In the genomic region with DNA sequence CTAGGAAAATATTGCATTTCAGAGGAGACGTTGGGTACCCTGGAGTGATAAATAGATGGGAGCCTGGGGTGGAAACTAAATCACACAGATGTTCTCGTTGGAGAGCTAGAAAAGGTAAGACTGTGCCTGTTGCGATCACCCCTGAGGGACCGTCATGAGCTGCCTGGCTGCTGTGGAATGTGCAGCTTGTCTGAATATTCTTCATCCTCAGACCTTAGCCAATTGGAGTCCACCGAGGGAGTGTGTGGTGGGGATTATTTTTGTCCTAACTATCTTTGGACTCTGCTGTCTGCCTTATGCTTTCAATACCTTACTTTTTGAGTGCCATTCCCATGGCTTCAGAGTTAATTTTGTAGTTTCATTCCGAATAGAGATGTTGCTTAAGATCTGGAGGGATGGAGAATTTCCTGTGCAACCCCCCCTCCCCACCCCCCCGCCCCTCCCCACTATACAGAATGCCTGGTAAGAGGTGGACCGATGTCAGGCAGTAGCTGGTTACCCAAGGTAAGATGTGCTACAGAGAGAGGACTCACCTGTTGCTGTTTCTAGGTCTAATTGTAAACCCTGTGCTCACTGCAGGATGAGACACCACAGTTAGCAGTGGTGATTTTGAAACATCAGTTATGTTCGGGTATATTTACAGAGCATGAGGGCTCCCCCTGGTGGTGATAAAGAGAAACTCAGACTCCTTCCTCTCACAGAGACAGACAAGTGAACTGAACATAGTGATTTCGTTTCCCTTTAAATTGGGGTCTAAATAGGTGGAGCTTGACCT, we compare ENCODE assay signal across 9 mouse cellular contexts. TPM values are rescaled to one million over a fixed set of nuclear protein-coding genes. Genes with fewer than 3 reads are reported as not detected.
DNase-seq lines count a peak whose midpoint lies in the region; ATAC-seq and TF ChIP-seq lines count a peak whose summit lies in the region.
"Had no signal": no experiment of that assay in that cellular context is flagged by ENCODE, and none has a peak within 500 bp of the region (broad histone marks: within the 10 kb centered on the region; RNA-seq: fewer than 3 reads in every experiment).

No protein-coding gene starts in this region.

- H3K4me2 ChIP-seq in embryonic facial prominence, embryonic 15.5 days (replicated peaks), result no peak overlapping the region
- peak overlapping the region; percentile 35 for H3K4me2 ChIP-seq in heart, embryonic 12.5 days
- no peak overlapping the region for H3K4me2 ChIP-seq in kidney, embryonic 14.5 days (replicated peaks; ENCODE audit: low read depth, low read length)
- H3K4me2 ChIP-seq in limb, embryonic 14.5 days (replicated peaks; ENCODE audit: low read depth, low read length, severe bottlenecking), result no peak overlapping the region

- no peaks in the 10 kb centered on the region for H3K9me3 ChIP-seq in E14TG2a.4 (ENCODE audit: low read length)
- no peaks in the 10 kb centered on the region for H3K9me3 ChIP-seq in embryonic facial prominence, embryonic 15.5 days (replicated peaks)
- H3K9me3 ChIP-seq in heart, embryonic 12.5 days (replicated peaks), result no peaks in the 10 kb centered on the region
- no peaks in the 10 kb centered on the region for H3K9me3 ChIP-seq in kidney, embryonic 14.5 days (ENCODE audit: control insufficient read depth, low read length)
- H3K9me3 ChIP-seq in limb, embryonic 14.5 days (ENCODE audit: control insufficient read depth, low read length), result no peaks in the 10 kb centered on the region

- no peaks in the 10 kb centered on the region for H3K27me3 ChIP-seq in E14TG2a.4 (ENCODE audit: insufficient read depth, low read length)
- H3K27me3 ChIP-seq in embryonic facial prominence, embryonic 15.5 days, result no peaks in the 10 kb centered on the region
- H3K27me3 ChIP-seq in heart, embryonic 12.5 days (replicated peaks), result no peaks in the 10 kb centered on the region
- no peaks in the 10 kb centered on the region for H3K27me3 ChIP-seq in kidney, embryonic 14.5 days (ENCODE audit: control insufficient read depth, insufficient read depth, low read length)
- no peaks in the 10 kb centered on the region for H3K27me3 ChIP-seq in limb, embryonic 14.5 days (ENCODE audit: control insufficient read depth, insufficient read depth, low read length)

- no peaks in the 10 kb centered on the region for H3K36me3 ChIP-seq in E14TG2a.4 (ENCODE audit: insufficient read depth, low read length)
- H3K36me3 ChIP-seq in embryonic facial prominence, embryonic 15.5 days, result no peaks in the 10 kb centered on the region
- H3K36me3 ChIP-seq in heart, embryonic 12.5 days, result no peaks in the 10 kb centered on the region
- H3K36me3 ChIP-seq in kidney, embryonic 14.5 days (ENCODE audit: control insufficient read depth, insufficient read depth, low read length), result no peaks in the 10 kb centered on the region
- no peaks in the 10 kb centered on the region for H3K36me3 ChIP-seq in limb, embryonic 14.5 days (ENCODE audit: control insufficient read depth, insufficient read depth, low read length)

- no peak overlapping the region for H3K27ac ChIP-seq in embryonic facial prominence, embryonic 15.5 days (replicated peaks)
- H3K27ac ChIP-seq in heart, embryonic 12.5 days (ENCODE audit: poor library complexity, severe bottlenecking), result no peak overlapping the region
- H3K27ac ChIP-seq in kidney, embryonic 14.5 days (ENCODE audit: low read depth, low read length), result no peak overlapping the region
- no peak overlapping the region for H3K27ac ChIP-seq in limb, embryonic 14.5 days (replicated peaks; ENCODE audit: low read depth, low read length)
- H3K27ac ChIP-seq: macrophage had no signal

- no peaks in the 10 kb centered on the region for H3K4me1 ChIP-seq in E14TG2a.4 (replicated peaks; ENCODE audit: low read depth, low read length)
- no peaks in the 10 kb centered on the region for H3K4me1 ChIP-seq in embryonic facial prominence, embryonic 15.5 days
- H3K4me1 ChIP-seq in heart, embryonic 12.5 days (replicated peaks), result peaks cover 16% of the 10 kb centered on the region; the same call in 1 of the 2 replicates
- H3K4me1 ChIP-seq in kidney, embryonic 14.5 days (ENCODE audit: control insufficient read depth, insufficient read depth, low read length), result no peaks in the 10 kb centered on the region
- H3K4me1 ChIP-seq in limb, embryonic 14.5 days (ENCODE audit: control insufficient read depth, insufficient read depth, low read length), result peaks cover 4% of the 10 kb centered on the region; the same call in 1 of the 2 replicates

- H3K4me3 ChIP-seq in E14TG2a.4 (replicated peaks; ENCODE audit: low read length), result no peak overlapping the region
- no peak overlapping the region for H3K4me3 ChIP-seq in embryonic facial prominence, embryonic 15.5 days (replicated peaks)
- no peak overlapping the region for H3K4me3 ChIP-seq in heart, embryonic 12.5 days
- no peak overlapping the region for H3K4me3 ChIP-seq in kidney, embryonic 14.5 days (ENCODE audit: low read length)
- H3K4me3 ChIP-seq in limb, embryonic 14.5 days (replicated peaks; ENCODE audit: low read length), result no peak overlapping the region

- peak; percentile 69 for TF ChIP-seq CTCF in E14TG2a.4 (conservative IDR thresholded peaks at IDR 0.05; ENCODE audit: low read length)

- TF ChIP-seq POLR2A in limb, embryonic 14.5 days (IDR thresholded peaks at IDR 0.05; ENCODE audit: borderline replicate concordance, extremely low read depth, insufficient read depth, insufficient read length), result no peak

- no peak overlapping the region for H3K9ac ChIP-seq in embryonic facial prominence, embryonic 15.5 days
- no peak overlapping the region for H3K9ac ChIP-seq in heart, embryonic 12.5 days
- no peak overlapping the region for H3K9ac ChIP-seq in kidney, embryonic 14.5 days (ENCODE audit: low read depth, low read length)
- H3K9ac ChIP-seq in limb, embryonic 14.5 days (ENCODE audit: low read depth, low read length, severe bottlenecking), result no peak overlapping the region

- 46% methylated on average over 10 of the region's 10 CpGs for WGBS in embryonic facial prominence, embryonic 15.5 days
- WGBS in heart, embryonic 12.5 days, result 41% methylated on average over 10 of the region's 10 CpGs
- 55% methylated on average over 10 of the region's 10 CpGs for WGBS in kidney, embryonic 14.5 days
- WGBS in limb, embryonic 14.5 days, result 51% methylated on average over 10 of the region's 10 CpGs

- peak; percentile 7 to 20 for DNase-seq in adrenal gland, postnatal 4 days (ENCODE audit: low spot score in 2 of 2)
- peak; percentile 82 for DNase-seq in limb, embryonic 14.5 days (ENCODE audit: low spot score)
- DNase-seq in telencephalon, adult 2 months (ENCODE audit: low read depth, low spot score), result peak; percentile 74

- ATAC-seq in embryonic facial prominence, embryonic 15.5 days (ENCODE audit: insufficient number of reproducible peaks, low FRiP score, low TSS enrichment, low read depth), result peak; percentile 63
- peak; percentile 55; the same call in 1 of the 2 replicates for ATAC-seq in heart, embryonic 12.5 days (ENCODE audit: insufficient number of reproducible peaks, low FRiP score)
- peak; percentile 85 for ATAC-seq in kidney, embryonic 14.5 days (ENCODE audit: low FRiP score, low TSS enrichment)
- peak; percentile 87 for ATAC-seq in limb, embryonic 14.5 days (ENCODE audit: low FRiP score, low read depth)
- peak; percentile 84 for ATAC-seq in monocyte, adult 5-6 weeks (replicated peaks; ENCODE audit: insufficient number of reproducible peaks, low FRiP score, low TSS enrichment, poor library complexity, severe bottlenecking)

RNA-seq across cellular contexts. Expression of gene Krr1, which starts 15.0 kb away (rescaled TPM):
- 10 to 100 TPM; 36.1 to 41.8 TPM for total RNA-seq in adrenal gland, postnatal 4 days (2021)
- 34.7 and 36.3 TPM in 2 replicates for polyA plus RNA-seq in embryonic facial prominence, embryonic 15.5 days (2015; fragmentation: Nextera tagmentation; extraction: Ambion mirVana)
- polyA plus RNA-seq in heart, embryonic 12.5 days (2016; fragmentation: Nextera tagmentation; extraction: Ambion mirVana), result 29.8 and 32.8 TPM in 2 replicates
- polyA plus RNA-seq in kidney, embryonic 14.5 days (2014; fragmentation: Nextera tagmentation; extraction: Ambion mirVana), result 51.7 and 64.1 TPM in 2 replicates
- 20.1 and 29.6 TPM in 2 replicates for polyA plus RNA-seq in limb, embryonic 14.5 days (2012; rRNA removed)
- 41.3 and 43.7 TPM in 2 replicates for polyA plus RNA-seq in limb, embryonic 14.5 days (2014; fragmentation: Nextera tagmentation; extraction: Ambion mirVana)
- total RNA-seq in monocyte, adult 5-6 weeks (2017), result 29.9 to 37.7 TPM (median 33.8 TPM) in 3 replicates

RNA-seq across cellular contexts. Expression of gene Glipr1, which starts 45.0 kb away (rescaled TPM):
- total RNA-seq in adrenal gland, postnatal 4 days (2021), result 1 to 10 TPM; 1.2 to 1.7 TPM
- 3.0 and 4.3 TPM in 2 replicates for polyA plus RNA-seq in embryonic facial prominence, embryonic 15.5 days (2015; fragmentation: Nextera tagmentation; extraction: Ambion mirVana)
- 1.6 and 2.6 TPM in 2 replicates for polyA plus RNA-seq in heart, embryonic 12.5 days (2016; fragmentation: Nextera tagmentation; extraction: Ambion mirVana)
- polyA plus RNA-seq in kidney, embryonic 14.5 days (2014; fragmentation: Nextera tagmentation; extraction: Ambion mirVana), result 0.99 and 1.3 TPM in 2 replicates
- polyA plus RNA-seq in limb, embryonic 14.5 days (2012; rRNA removed), result 3.3 and 6.3 TPM in 2 replicates
- polyA plus RNA-seq in limb, embryonic 14.5 days (2014; fragmentation: Nextera tagmentation; extraction: Ambion mirVana), result 2.7 and 5.1 TPM in 2 replicates
- total RNA-seq in monocyte, adult 5-6 weeks (2017), result 136 to 239 TPM (median 213 TPM) in 3 replicates

Comparison
In these comparisons a context has a peak if more than half of its experiments do, and no peak if none do; other contexts are left out.
1. DNase-seq: peak in every context shown above with its lines; median percentile 82 in limb, embryonic 14.5 days; 74 in telencephalon, adult 2 months; 14 in adrenal gland, postnatal 4 days.